Comparison of ENCODE assay signal across 8 mouse cellular contexts in the genomic region with DNA sequence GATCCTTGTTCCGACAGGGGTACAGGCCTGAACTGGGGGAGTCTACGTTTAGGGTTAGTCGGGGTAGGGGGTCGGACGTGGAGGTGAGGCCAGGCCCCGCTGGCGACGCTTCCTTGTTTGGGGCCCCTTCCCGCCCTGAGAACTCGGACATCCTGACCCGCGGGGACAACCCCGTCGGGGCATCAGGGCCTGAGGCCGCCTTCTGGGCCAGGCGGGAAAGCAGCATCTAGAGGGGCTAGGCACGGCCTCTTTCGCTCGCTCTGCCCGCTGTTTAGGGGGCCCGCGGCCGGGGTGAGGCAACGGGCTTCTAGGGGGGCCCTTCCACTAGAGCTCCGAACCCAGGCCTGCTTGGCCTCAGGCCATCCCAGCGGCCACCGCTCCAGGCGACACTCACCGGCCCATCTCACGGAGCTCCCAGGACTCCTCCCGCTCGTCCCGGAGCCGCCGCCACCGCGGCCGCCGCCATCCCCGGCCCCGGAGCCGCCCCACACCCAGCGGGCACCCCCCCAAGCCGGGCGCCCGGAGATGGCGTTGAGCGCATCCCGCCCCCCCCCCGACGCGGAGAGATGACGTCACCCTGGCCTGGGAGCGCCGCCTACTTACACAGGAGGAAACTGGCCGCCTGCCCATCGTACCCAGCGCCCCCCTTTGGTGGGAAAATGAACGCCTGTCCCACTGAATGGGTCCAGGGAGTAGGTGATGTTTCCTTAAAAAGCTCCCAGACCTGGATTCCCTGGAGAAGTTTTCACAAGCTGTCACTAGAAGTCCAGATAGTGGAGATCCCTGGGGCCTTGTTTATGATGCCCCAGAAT. TPM values are rescaled to one million over a fixed set of nuclear protein-coding genes. Genes with fewer than 3 reads are reported as not detected.
DNase-seq lines count a peak whose midpoint lies in the region; ATAC-seq and TF ChIP-seq lines count a peak whose summit lies in the region.

TSS of gene Atxn1l (minus strand) at position 503 of the 812 bp plus-strand sequence.

- H3K4me3 ChIP-seq in forebrain, embryonic 15.5 days, result peak within 1 kb of the TSS; percentile 67
- peak within 1 kb of the TSS; percentile 83 for H3K4me3 ChIP-seq in lung, adult 2 months (replicated peaks; ENCODE audit: extremely low read depth, low read depth, low read length)

- no peaks in the 10 kb centered on the region for H3K9me3 ChIP-seq in forebrain, embryonic 15.5 days

- peaks cover 20% of the 10 kb centered on the region for H3K36me3 ChIP-seq in forebrain, embryonic 15.5 days

- under 1% methylated on average over 59 of the region's 59 CpGs for WGBS in forebrain, embryonic 15.5 days
- under 1% methylated on average over 58 of the region's 59 CpGs for WGBS in lung, adult 2 months

- intact Hi-C loops in heart, postnatal 25 days (cut with DNase I), result no loop called here

- no peaks in the 10 kb centered on the region for H3K27me3 ChIP-seq in forebrain, embryonic 15.5 days

- H3K27ac ChIP-seq in forebrain, embryonic 15.5 days (replicated peaks), result peak within 1 kb of the TSS; percentile 51

- peak within 1 kb of the TSS; percentile 91 for H3K4me2 ChIP-seq in forebrain, embryonic 15.5 days (replicated peaks)

- peak; percentile 38 for TF ChIP-seq CTCF in lung, adult 2 months (IDR thresholded peaks at IDR 0.05; ENCODE audit: insufficient read depth, low read length)

- H3K9ac ChIP-seq in forebrain, embryonic 15.5 days (replicated peaks), result peak within 1 kb of the TSS; percentile 93

- peaks cover 18% of the 10 kb centered on the region for H3K4me1 ChIP-seq in forebrain, embryonic 15.5 days
- peaks cover 7% of the 10 kb centered on the region; the same call in 1 of the 2 replicates for H3K4me1 ChIP-seq in lung, adult 2 months (ENCODE audit: control insufficient read depth, insufficient read depth, low read length)

- ATAC-seq in forebrain, embryonic 15.5 days (replicated peaks), result peak; percentile 72
- ATAC-seq in neutrophil, adult 5-6 weeks (ENCODE audit: extremely low read depth, insufficient number of reproducible peaks, low FRiP score, poor library complexity, severe bottlenecking), result peak; percentile 89

- DNase-seq in ES-CJ7 (ENCODE audit: low read depth, low spot score), result peak; percentile 94
- DNase-seq in cerebellum, adult 11 months, result peak; percentile 85
- DNase-seq in heart, postnatal 25 days (ENCODE audit: low spot score), result peak; percentile 71
- DNase-seq in layer of hippocampus, adult 18-20 months (ENCODE audit: low spot score in 2 of 2), result peak; percentile 77 to 87
- peak; percentile 82 for DNase-seq in lung, adult 2 months
- DNase-seq in thymus, adult 18-20 months, result peak; percentile 63 to 74

- no peak for TF ChIP-seq POLR2A in lung, adult 2 months (IDR thresholded peaks at IDR 0.05; ENCODE audit: borderline replicate concordance, extremely low read depth, low read depth, low read length)

RNA-seq across cellular contexts. Expression of gene Atxn1l, which starts in this region (rescaled TPM):
- 4.3 and 4.6 TPM in 2 replicates for polyA plus RNA-seq in forebrain, embryonic 15.5 days (2015; fragmentation: Nextera tagmentation; extraction: Ambion mirVana)
- total RNA-seq in heart, postnatal 25 days (2021), result 10 to 100 TPM; 20.1 to 20.5 TPM
- total RNA-seq in layer of hippocampus, adult 18-20 months (2021), result 10 to 100 TPM; 40.9 to 42.1 TPM
- polyA plus RNA-seq in lung, adult 2 months (2012; rRNA removed), result 24.5 and 31.6 TPM in 2 replicates
- total RNA-seq in neutrophil, adult 5-6 weeks (2017), result 23.9 and 26.4 TPM in 2 replicates

Comparison
In these comparisons a context has a peak if more than half of its experiments do, and no peak if none do; other contexts are left out.
1. Peak in every context shown above with its lines: DNase-seq, ATAC-seq, H3K4me3 ChIP-seq and H3K27ac ChIP-seq.